Mouse (Mus musculus): ENCODE measurements at regions not wholly inside any gene's neighbourhood (a gene's known extent, or its start where the extent isn't known, plus 50 kb on each side); places are given as distances from the start of the nearest gene placed in this dataset.

GRCm38 (mm10) chr16:78134531-78134930 is 166.8 kb upstream of the Cxadr start:
- H3K4me2 ChIP-seq (replicated peaks; ENCODE audit: low read depth, low read length, severe bottlenecking): no peak overlapping the region
- H3K27ac ChIP-seq (replicated peaks; ENCODE audit: low read depth, low read length): no peak overlapping the region
- H3K9ac ChIP-seq (ENCODE audit: low read depth, low read length, severe bottlenecking): no peak overlapping the region
- no peak for TF ChIP-seq POLR2A (IDR thresholded peaks at IDR 0.05; ENCODE audit: borderline replicate concordance, extremely low read depth, insufficient read depth, insufficient read length)
- WGBS: 79% methylated on average over 7 of the region's 7 CpGs
- H3K9me3 ChIP-seq (ENCODE audit: control insufficient read depth, low read length): no peaks in the 10 kb centered on the region; the same call in 1 of the 2 replicates
- ATAC-seq (ENCODE audit: low FRiP score, low read depth): no peak
- H3K4me1 ChIP-seq (ENCODE audit: control insufficient read depth, insufficient read depth, low read length): no peaks in the 10 kb centered on the region
- H3K27me3 ChIP-seq (ENCODE audit: control insufficient read depth, insufficient read depth, low read length): no peaks in the 10 kb centered on the region
- DNase-seq (ENCODE audit: low spot score): no peak
- no peaks in the 10 kb centered on the region for H3K36me3 ChIP-seq (ENCODE audit: control insufficient read depth, insufficient read depth, low read length)
- no peak overlapping the region for H3K4me3 ChIP-seq (replicated peaks; ENCODE audit: low read length)

- TF ChIP-seq POLR2A (IDR thresholded peaks at IDR 0.05; ENCODE audit: borderline replicate concordance, extremely low read depth, insufficient read depth, insufficient read length): no peak
- ATAC-seq (ENCODE audit: low FRiP score, low read depth) (no peak), DNase-seq (ENCODE audit: low spot score) (no peak)
- WGBS: 82% methylated on average over 1 of the region's 1 CpGs
- no peak overlapping the region for H3K9ac ChIP-seq (ENCODE audit: low read depth, low read length, severe bottlenecking)
- H3K4me2 ChIP-seq (replicated peaks; ENCODE audit: low read depth, low read length, severe bottlenecking): no peak overlapping the region
- no peaks in the 10 kb centered on the region for H3K27me3 ChIP-seq (ENCODE audit: control insufficient read depth, insufficient read depth, low read length)
- no peak overlapping the region for H3K27ac ChIP-seq (replicated peaks; ENCODE audit: low read depth, low read length)
- no peak overlapping the region for H3K4me3 ChIP-seq (replicated peaks; ENCODE audit: low read length)
- no peaks in the 10 kb centered on the region for H3K4me1 ChIP-seq (ENCODE audit: control insufficient read depth, insufficient read depth, low read length)
- H3K9me3 ChIP-seq (ENCODE audit: control insufficient read depth, low read length): no peaks in the 10 kb centered on the region
- no peaks in the 10 kb centered on the region for H3K36me3 ChIP-seq (ENCODE audit: control insufficient read depth, insufficient read depth, low read length)
Measured at GRCm38 (mm10) chr16:78121668-78122067, 179.6 kb upstream of the Cxadr start.

DNA sequence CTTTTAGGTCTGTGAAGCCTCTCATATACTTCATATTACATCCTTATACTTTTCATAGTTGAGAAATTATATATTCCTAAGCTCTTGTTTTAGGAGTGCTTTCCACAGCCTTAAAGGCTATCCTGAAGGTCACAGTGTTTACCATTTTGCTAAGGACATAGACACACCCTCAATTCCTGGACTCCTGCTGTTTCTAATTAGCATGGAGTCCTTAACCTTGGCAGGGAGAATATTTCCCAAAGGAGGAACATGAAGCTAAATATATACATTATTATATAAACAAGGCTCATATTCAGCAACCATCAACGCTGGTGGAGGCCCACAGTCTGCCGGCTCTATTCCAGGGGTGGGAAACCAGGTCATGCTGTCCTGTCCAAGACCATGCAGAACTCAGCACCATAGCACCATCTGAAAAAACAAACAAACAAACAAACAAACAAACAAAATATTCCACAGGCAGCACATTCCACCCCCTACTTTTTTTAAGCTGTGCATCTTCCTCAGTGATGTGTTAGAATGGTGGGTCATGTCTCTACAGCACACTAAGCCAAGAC is 180.9 kb upstream of the Cxadr start:
- WGBS: 64% methylated on average over 2 of the region's 2 CpGs
- TF ChIP-seq POLR2A (IDR thresholded peaks at IDR 0.05; ENCODE audit: borderline replicate concordance, extremely low read depth, insufficient read depth, insufficient read length): no peak
- Histone ChIP-seq H3K36me3 (ENCODE audit: control insufficient read depth, insufficient read depth, low read length) (no peaks in the 10 kb centered on the region), H3K4me3 (replicated peaks; ENCODE audit: low read length) (no peak overlapping the region), H3K4me2 (replicated peaks; ENCODE audit: low read depth, low read length, severe bottlenecking) (no peak overlapping the region), H3K4me1 (ENCODE audit: control insufficient read depth, insufficient read depth, low read length) (no peaks in the 10 kb centered on the region), H3K9ac (ENCODE audit: low read depth, low read length, severe bottlenecking) (no peak overlapping the region), H3K27me3 (ENCODE audit: control insufficient read depth, insufficient read depth, low read length) (no peaks in the 10 kb centered on the region), H3K9me3 (ENCODE audit: control insufficient read depth, low read length) (no peaks in the 10 kb centered on the region), H3K27ac (replicated peaks; ENCODE audit: low read depth, low read length) (no peak overlapping the region)
- DNase-seq (ENCODE audit: low spot score) (no peak), ATAC-seq (ENCODE audit: low FRiP score, low read depth) (no peak; the same call in 1 of the 2 replicates)

GRCm38 (mm10) chr16:78104246-78104645 is 197.0 kb upstream of the Cxadr start:
- no peaks in the 10 kb centered on the region for H3K36me3 ChIP-seq (ENCODE audit: control insufficient read depth, insufficient read depth, low read length)

GRCm38 (mm10) chr16:78101415-78102326 is 199.6 kb upstream of the Cxadr start:
- H3K4me2 ChIP-seq (replicated peaks; ENCODE audit: low read depth, low read length, severe bottlenecking): peak overlapping the region; percentile 38
- no peak for TF ChIP-seq POLR2A (IDR thresholded peaks at IDR 0.05; ENCODE audit: borderline replicate concordance, extremely low read depth, insufficient read depth, insufficient read length)
- H3K4me3 ChIP-seq (replicated peaks; ENCODE audit: low read length): peak overlapping the region; percentile 15
- no peaks in the 10 kb centered on the region for H3K9me3 ChIP-seq (ENCODE audit: control insufficient read depth, low read length)
- DNase-seq (ENCODE audit: low spot score) (peak; percentile 83), ATAC-seq (ENCODE audit: low FRiP score, low read depth) (peak; percentile 84)
- H3K9ac ChIP-seq (ENCODE audit: low read depth, low read length, severe bottlenecking): no peak overlapping the region
- H3K36me3 ChIP-seq (ENCODE audit: control insufficient read depth, insufficient read depth, low read length): no peaks in the 10 kb centered on the region
- H3K27me3 ChIP-seq (ENCODE audit: control insufficient read depth, insufficient read depth, low read length): no peaks in the 10 kb centered on the region
- 23% methylated on average over 14 of the region's 14 CpGs for WGBS
- H3K27ac ChIP-seq (replicated peaks; ENCODE audit: low read depth, low read length): peak overlapping the region; percentile 50; the same call in 1 of the 2 replicates
- peaks cover 22% of the 10 kb centered on the region for H3K4me1 ChIP-seq (ENCODE audit: control insufficient read depth, insufficient read depth, low read length)

More at GRCm38 (mm10) chr16:78104246-78104645, 197.0 kb upstream of the Cxadr start:
- no peaks in the 10 kb centered on the region for H3K27me3 ChIP-seq (ENCODE audit: control insufficient read depth, insufficient read depth, low read length)
- no peaks in the 10 kb centered on the region for H3K9me3 ChIP-seq (ENCODE audit: control insufficient read depth, low read length)
- ATAC-seq (ENCODE audit: low FRiP score, low read depth): no peak
- no peak overlapping the region for H3K4me2 ChIP-seq (replicated peaks; ENCODE audit: low read depth, low read length, severe bottlenecking)
- peaks cover 18% of the 10 kb centered on the region for H3K4me1 ChIP-seq (ENCODE audit: control insufficient read depth, insufficient read depth, low read length)
- DNase-seq (ENCODE audit: low spot score): peak; percentile 1
- H3K27ac ChIP-seq (replicated peaks; ENCODE audit: low read depth, low read length): no peak overlapping the region
- TF ChIP-seq POLR2A (IDR thresholded peaks at IDR 0.05; ENCODE audit: borderline replicate concordance, extremely low read depth, insufficient read depth, insufficient read length): no peak
- no peak overlapping the region for H3K9ac ChIP-seq (ENCODE audit: low read depth, low read length, severe bottlenecking)
- no peak overlapping the region for H3K4me3 ChIP-seq (replicated peaks; ENCODE audit: low read length)
